Mouse (Mus musculus) naive thymus-derived CD4-positive, alpha-beta T cell, adult 2 months (primary cell): ENCODE results near the gene Cdv3.

Experiments
- DNase-seq: peaks from one replicate; pipeline ENCODE4 v3.0.0-alpha.2; 2011; ENCODE audit warnings: low read depth

The Cdv3 gene

GRCm38 (mm10) chr9:103365290-103366247, at the start of gene Cdv3:
TSS of gene Cdv3 (minus strand) at chr9:103365840.
- DNase-seq = peak; percentile 100

- no peak for DNase-seq
These were observed 47.8 kb upstream of the Cdv3 start for GRCm38 (mm10) chr9:103413457-103413856.

GRCm38 (mm10) chr9:103409119-103409518, 43.5 kb upstream of the Cdv3 start:
- no peak for DNase-seq

GRCm38 (mm10) chr9:103408136-103408777, 42.6 kb upstream of the Cdv3 start:
- DNase-seq = no peak

GRCm38 (mm10) chr9:103403331-103403973, 37.8 kb upstream of the Cdv3 start:
- no peak for DNase-seq

- DNase-seq = no peak
These were observed 33.0 kb upstream of the Cdv3 start for GRCm38 (mm10) chr9:103398509-103399157.

- DNase-seq = no peak
These were observed 27.6 kb upstream of the Cdv3 start for GRCm38 (mm10) chr9:103393256-103393655.

GRCm38 (mm10) chr9:103391796-103392372, 26.2 kb upstream of the Cdv3 start:
- DNase-seq = no peak

- DNase-seq = no peak
These were observed 23.6 kb upstream of the Cdv3 start for GRCm38 (mm10) chr9:103389261-103389660.

GRCm38 (mm10) chr9:103387011-103387653, 21.5 kb upstream of the Cdv3 start:
- DNase-seq = no peak

- DNase-seq = no peak
These were observed 20.9 kb upstream of the Cdv3 start for GRCm38 (mm10) chr9:103386573-103386972.

- DNase-seq = no peak
These were observed 20.0 kb upstream of the Cdv3 start for GRCm38 (mm10) chr9:103385600-103385999.

- DNase-seq = no peak
These were observed 18.6 kb upstream of the Cdv3 start for GRCm38 (mm10) chr9:103384141-103384796.

- DNase-seq = no peak
These were observed 17.9 kb upstream of the Cdv3 start for GRCm38 (mm10) chr9:103383576-103383975.

- DNase-seq = no peak
These were observed 17.3 kb upstream of the Cdv3 start for GRCm38 (mm10) chr9:103382989-103383388.

GRCm38 (mm10) chr9:103380566-103380965, 14.9 kb upstream of the Cdv3 start:
- DNase-seq = no peak

- DNase-seq = no peak
These were observed 13.6 kb upstream of the Cdv3 start for GRCm38 (mm10) chr9:103379199-103379598.

- no peak for DNase-seq
These were observed 13.0 kb upstream of the Cdv3 start for GRCm38 (mm10) chr9:103378686-103379085.

GRCm38 (mm10) chr9:103376346-103377320, 11.0 kb upstream of the Cdv3 start:
- no peak for DNase-seq
